Mouse (Mus musculus): ENCODE results near the gene Xkr8.

GRCm38 (mm10) chr4:132774905-132775304 is 42.6 kb upstream of the Xkr8 start:
- TF ChIP-seq CTCF (IDR thresholded peaks at IDR 0.05; ENCODE audit: control insufficient read depth, insufficient read depth, low read length) (no peak), POLR2A (IDR thresholded peaks at IDR 0.05; ENCODE audit: borderline replicate concordance, control insufficient read depth, low read depth, low read length) (no peak)

All from bone marrow, adult 2 months (tissue).